Mouse (Mus musculus): ENCODE data around the gene Cd84. TPM values are rescaled to one million over a fixed set of nuclear protein-coding genes. Genes with fewer than 3 reads are reported as not detected.

Gene Cd84
- polyA plus RNA-seq, 1 experiment from 2014 or later = 1.2 TPM

GRCm38 (mm10) chr1:171825462-171825861 lies 14.0 kb upstream of the Cd84 start:
- H3K36me3 ChIP-seq (ENCODE audit: control insufficient read depth, insufficient read depth, low read length) = no peaks in the 10 kb centered on the region
- ATAC-seq (ENCODE audit: low FRiP score, low TSS enrichment) (no peak), DNase-seq (peak; percentile 24)

DNA sequence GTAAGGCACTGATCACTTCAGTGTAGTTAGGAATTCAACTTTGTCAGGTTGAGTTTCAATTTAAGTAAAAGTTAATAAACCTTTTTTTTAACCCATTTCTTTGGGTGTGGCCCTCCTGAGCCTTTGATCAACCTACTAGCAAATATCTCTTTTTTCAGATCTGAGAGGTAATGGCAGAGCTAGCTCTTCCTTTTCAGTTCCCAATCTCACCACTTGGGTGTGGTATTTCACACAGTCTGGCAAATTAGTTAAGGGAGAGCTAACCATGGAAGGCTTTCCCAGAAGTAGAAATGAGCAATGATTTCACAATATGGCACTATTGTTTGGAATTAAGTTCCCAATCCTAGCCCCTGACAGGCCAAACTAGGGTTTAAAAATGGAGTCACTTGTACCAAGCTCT lies 13.3 kb upstream of the Cd84 start:
- Histone ChIP-seq H3K27ac (replicated peaks; ENCODE audit: low read depth, low read length) (no peak overlapping the region), H3K9me3 (ENCODE audit: control insufficient read depth, low read length) (no peaks in the 10 kb centered on the region), H3K4me3 (replicated peaks; ENCODE audit: low read depth, low read length) (no peak overlapping the region), H3K4me1 (ENCODE audit: control insufficient read depth, insufficient read depth, low read length) (no peaks in the 10 kb centered on the region), H3K27me3 (ENCODE audit: control insufficient read depth, insufficient read depth, low read length) (no peaks in the 10 kb centered on the region), H3K36me3 (ENCODE audit: control insufficient read depth, insufficient read depth, low read length) (no peaks in the 10 kb centered on the region), H3K4me2 (ENCODE audit: low read length) (no peak overlapping the region), H3K9ac (replicated peaks; ENCODE audit: low read length) (no peak overlapping the region)
- ATAC-seq (ENCODE audit: low FRiP score, low TSS enrichment) (no peak), DNase-seq (peak; percentile 68)

More at GRCm38 (mm10) chr1:171825462-171825861, 14.0 kb upstream of the Cd84 start:
- Histone ChIP-seq H3K4me3 (replicated peaks; ENCODE audit: low read depth, low read length) (no peak overlapping the region), H3K9me3 (ENCODE audit: control insufficient read depth, low read length) (no peaks in the 10 kb centered on the region), H3K4me2 (ENCODE audit: low read length) (no peak overlapping the region), H3K9ac (replicated peaks; ENCODE audit: low read length) (no peak overlapping the region), H3K27ac (replicated peaks; ENCODE audit: low read depth, low read length) (no peak overlapping the region), H3K27me3 (ENCODE audit: control insufficient read depth, insufficient read depth, low read length) (no peaks in the 10 kb centered on the region), H3K4me1 (ENCODE audit: control insufficient read depth, insufficient read depth, low read length) (no peaks in the 10 kb centered on the region)
- 22% methylated on average over 4 of the region's 4 CpGs for WGBS

- H3K27me3 ChIP-seq (ENCODE audit: control insufficient read depth, insufficient read depth, low read length) = no peaks in the 10 kb centered on the region
Measured at GRCm38 (mm10) chr1:171827674-171828073, 11.8 kb upstream of the Cd84 start.

GRCm38 (mm10) chr1:171840450-171841023 lies 1.0 kb downstream of the Cd84 start:
- 86% methylated on average over 4 of the region's 4 CpGs for WGBS
- no peak for ATAC-seq (ENCODE audit: low FRiP score, low TSS enrichment)
- H3K27me3 ChIP-seq (ENCODE audit: control insufficient read depth, insufficient read depth, low read length) = no peaks in the 10 kb centered on the region

More at GRCm38 (mm10) chr1:171827674-171828073, 11.8 kb upstream of the Cd84 start:
- Histone ChIP-seq H3K4me1 (ENCODE audit: control insufficient read depth, insufficient read depth, low read length) (no peaks in the 10 kb centered on the region), H3K27ac (replicated peaks; ENCODE audit: low read depth, low read length) (no peak overlapping the region), H3K9ac (replicated peaks; ENCODE audit: low read length) (no peak overlapping the region), H3K36me3 (ENCODE audit: control insufficient read depth, insufficient read depth, low read length) (no peaks in the 10 kb centered on the region), H3K4me3 (replicated peaks; ENCODE audit: low read depth, low read length) (no peak overlapping the region), H3K4me2 (ENCODE audit: low read length) (no peak overlapping the region), H3K9me3 (ENCODE audit: control insufficient read depth, low read length) (no peaks in the 10 kb centered on the region)
- ATAC-seq (ENCODE audit: low FRiP score, low TSS enrichment) = no peak
- no peak for DNase-seq

GRCm38 (mm10) chr1:171845035-171845754 lies 5.7 kb downstream of the Cd84 start:
- ATAC-seq (ENCODE audit: low FRiP score, low TSS enrichment) (no peak), DNase-seq (no peak)

More at GRCm38 (mm10) chr1:171840450-171841023, 1.0 kb downstream of the Cd84 start:
- Histone ChIP-seq H3K27ac (replicated peaks; ENCODE audit: low read depth, low read length) (no peak overlapping the region), H3K9ac (replicated peaks; ENCODE audit: low read length) (no peak overlapping the region), H3K4me1 (ENCODE audit: control insufficient read depth, insufficient read depth, low read length) (no peaks in the 10 kb centered on the region), H3K4me3 (replicated peaks; ENCODE audit: low read depth, low read length) (no peak overlapping the region), H3K36me3 (ENCODE audit: control insufficient read depth, insufficient read depth, low read length) (no peaks in the 10 kb centered on the region), H3K9me3 (ENCODE audit: control insufficient read depth, low read length) (no peaks in the 10 kb centered on the region), H3K4me2 (ENCODE audit: low read length) (no peak overlapping the region)
- no peak for DNase-seq

DNA sequence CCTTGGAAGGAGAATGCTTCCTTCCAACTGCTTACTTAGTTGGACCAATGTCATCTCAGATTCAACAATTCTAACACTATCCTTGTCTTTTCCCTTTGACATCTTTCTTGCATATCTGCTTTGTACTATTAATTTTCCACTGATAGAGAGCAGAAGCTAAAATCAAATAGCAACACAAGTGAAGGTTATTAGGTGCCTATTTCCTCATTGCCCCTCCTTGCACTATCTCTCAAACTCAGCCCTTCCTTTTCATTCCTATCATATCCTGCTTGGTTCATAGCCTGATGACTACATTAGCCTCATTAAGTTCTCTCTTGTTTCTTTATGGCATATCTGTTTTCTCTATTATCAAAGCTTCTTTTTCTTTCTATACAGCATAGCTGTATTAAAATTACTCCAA lies 8.7 kb downstream of the Cd84 start:
- H3K36me3 ChIP-seq (ENCODE audit: control insufficient read depth, insufficient read depth, low read length) = no peaks in the 10 kb centered on the region
- H3K9ac ChIP-seq (replicated peaks; ENCODE audit: low read length) = no peak overlapping the region
- no peak overlapping the region for H3K27ac ChIP-seq (replicated peaks; ENCODE audit: low read depth, low read length)
- no peaks in the 10 kb centered on the region for H3K9me3 ChIP-seq (ENCODE audit: control insufficient read depth, low read length)
- H3K27me3 ChIP-seq (ENCODE audit: control insufficient read depth, insufficient read depth, low read length) = no peaks in the 10 kb centered on the region
- no peaks in the 10 kb centered on the region for H3K4me1 ChIP-seq (ENCODE audit: control insufficient read depth, insufficient read depth, low read length)
- no peak for DNase-seq
- no peak overlapping the region for H3K4me3 ChIP-seq (replicated peaks; ENCODE audit: low read depth, low read length)
- no peak overlapping the region for H3K4me2 ChIP-seq (ENCODE audit: low read length)
- ATAC-seq (ENCODE audit: low FRiP score, low TSS enrichment) = no peak

More at GRCm38 (mm10) chr1:171845035-171845754, 5.7 kb downstream of the Cd84 start:
- H3K4me1 ChIP-seq (ENCODE audit: control insufficient read depth, insufficient read depth, low read length) = no peaks in the 10 kb centered on the region
- H3K4me3 ChIP-seq (replicated peaks; ENCODE audit: low read depth, low read length) = no peak overlapping the region
- 78% methylated on average over 5 of the region's 5 CpGs for WGBS
- H3K36me3 ChIP-seq (ENCODE audit: control insufficient read depth, insufficient read depth, low read length) = no peaks in the 10 kb centered on the region
- H3K9me3 ChIP-seq (ENCODE audit: control insufficient read depth, low read length) = no peaks in the 10 kb centered on the region
- H3K9ac ChIP-seq (replicated peaks; ENCODE audit: low read length) = no peak overlapping the region
- no peak overlapping the region for H3K27ac ChIP-seq (replicated peaks; ENCODE audit: low read depth, low read length)
- H3K4me2 ChIP-seq (ENCODE audit: low read length) = no peak overlapping the region
- H3K27me3 ChIP-seq (ENCODE audit: control insufficient read depth, insufficient read depth, low read length) = no peaks in the 10 kb centered on the region

DNA sequence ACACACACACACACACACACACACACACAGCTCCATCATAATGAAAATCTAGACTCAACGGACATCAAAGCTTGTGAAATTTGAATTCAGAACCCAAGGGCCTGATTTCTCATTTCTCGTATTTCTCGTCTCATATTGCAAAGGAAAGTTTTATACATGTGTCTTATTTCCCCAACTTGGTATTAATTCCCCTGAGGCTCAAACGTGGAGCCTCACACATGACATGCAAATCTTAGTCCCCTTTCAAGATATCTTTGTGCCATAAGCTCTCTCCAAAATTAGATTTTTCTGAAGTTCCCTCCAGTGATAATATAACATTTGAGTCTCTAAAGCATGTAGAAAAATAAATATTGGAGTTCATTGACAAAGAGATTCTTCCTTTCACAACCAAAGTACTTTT lies 9.3 kb downstream of the Cd84 start:
- Histone ChIP-seq H3K9me3 (ENCODE audit: control insufficient read depth, low read length) (no peaks in the 10 kb centered on the region), H3K4me3 (replicated peaks; ENCODE audit: low read depth, low read length) (no peak overlapping the region), H3K27me3 (ENCODE audit: control insufficient read depth, insufficient read depth, low read length) (no peaks in the 10 kb centered on the region), H3K36me3 (ENCODE audit: control insufficient read depth, insufficient read depth, low read length) (no peaks in the 10 kb centered on the region), H3K4me2 (ENCODE audit: low read length) (no peak overlapping the region), H3K9ac (replicated peaks; ENCODE audit: low read length) (no peak overlapping the region), H3K4me1 (ENCODE audit: control insufficient read depth, insufficient read depth, low read length) (no peaks in the 10 kb centered on the region), H3K27ac (replicated peaks; ENCODE audit: low read depth, low read length) (no peak overlapping the region)
- no peak for ATAC-seq (ENCODE audit: low FRiP score, low TSS enrichment)
- DNase-seq = no peak
- WGBS = 86% methylated on average over 4 of the region's 4 CpGs

DNA sequence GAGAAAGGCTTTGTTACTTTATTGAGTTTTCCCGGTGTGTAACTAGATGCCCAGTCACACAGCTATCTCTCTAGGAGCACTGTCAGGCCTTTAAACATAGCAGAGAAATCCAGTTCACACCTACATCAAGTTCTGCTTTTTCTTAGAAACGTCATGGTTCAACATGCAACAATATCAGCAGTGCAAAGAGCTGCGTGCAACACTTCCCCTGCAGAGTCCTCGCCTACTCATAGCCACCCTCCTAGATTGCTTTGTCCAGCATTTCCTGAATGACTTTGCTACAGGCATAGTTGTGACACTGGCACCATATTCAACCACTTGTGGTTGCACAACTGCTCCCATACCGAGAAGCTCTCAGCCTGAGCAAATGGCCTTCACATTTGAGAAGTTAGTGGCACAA lies 10.0 kb downstream of the Cd84 start:
- no peaks in the 10 kb centered on the region for H3K36me3 ChIP-seq (ENCODE audit: control insufficient read depth, insufficient read depth, low read length)
- H3K4me1 ChIP-seq (ENCODE audit: control insufficient read depth, insufficient read depth, low read length) = no peaks in the 10 kb centered on the region
- 92% methylated on average over 5 of the region's 5 CpGs for WGBS
- H3K9ac ChIP-seq (replicated peaks; ENCODE audit: low read length) = no peak overlapping the region
- no peak overlapping the region for H3K27ac ChIP-seq (replicated peaks; ENCODE audit: low read depth, low read length)
- no peaks in the 10 kb centered on the region for H3K27me3 ChIP-seq (ENCODE audit: control insufficient read depth, insufficient read depth, low read length)
- no peaks in the 10 kb centered on the region for H3K9me3 ChIP-seq (ENCODE audit: control insufficient read depth, low read length)
- H3K4me2 ChIP-seq (ENCODE audit: low read length) = no peak overlapping the region
- no peak for DNase-seq
- H3K4me3 ChIP-seq (replicated peaks; ENCODE audit: low read depth, low read length) = no peak overlapping the region
- no peak for ATAC-seq (ENCODE audit: low FRiP score, low TSS enrichment)

GRCm38 (mm10) chr1:171865467-171865866 lies 26.0 kb downstream of the Cd84 start:
- H3K9me3 ChIP-seq (ENCODE audit: control insufficient read depth, low read length) = no peaks in the 10 kb centered on the region
- no peaks in the 10 kb centered on the region for H3K27me3 ChIP-seq (ENCODE audit: control insufficient read depth, insufficient read depth, low read length)
- H3K4me2 ChIP-seq (ENCODE audit: low read length) = no peak overlapping the region
- H3K4me3 ChIP-seq (replicated peaks; ENCODE audit: low read depth, low read length) = no peak overlapping the region
- ATAC-seq (ENCODE audit: low FRiP score, low TSS enrichment) (no peak), DNase-seq (no peak)
- H3K9ac ChIP-seq (replicated peaks; ENCODE audit: low read length) = no peak overlapping the region
- WGBS = 94% methylated on average over 4 of the region's 4 CpGs
- no peaks in the 10 kb centered on the region for H3K4me1 ChIP-seq (ENCODE audit: control insufficient read depth, insufficient read depth, low read length)
- no peaks in the 10 kb centered on the region for H3K36me3 ChIP-seq (ENCODE audit: control insufficient read depth, insufficient read depth, low read length)
- H3K27ac ChIP-seq (replicated peaks; ENCODE audit: low read depth, low read length) = no peak overlapping the region
